Mouse (Mus musculus) right cerebral cortex, postnatal 10 days (tissue): ENCODE measurements around the gene Hist1h2bk.
A peak's percentile ranks its signal among the peaks of the same experiment; 100 is the strongest.
"Not testable (repeated sequence)": the region's sequence is repeated elsewhere in the genome, so short reads cannot be mapped to it uniquely, and the experiment has no call there.

Experiments
- DNase-seq, 2 experiments: peaks; one replicate each; pipeline ENCODE4 v3.0.0; 2021; ENCODE audit warnings: low spot score in 2 of 2

Hist1h2bk gene

DNA sequence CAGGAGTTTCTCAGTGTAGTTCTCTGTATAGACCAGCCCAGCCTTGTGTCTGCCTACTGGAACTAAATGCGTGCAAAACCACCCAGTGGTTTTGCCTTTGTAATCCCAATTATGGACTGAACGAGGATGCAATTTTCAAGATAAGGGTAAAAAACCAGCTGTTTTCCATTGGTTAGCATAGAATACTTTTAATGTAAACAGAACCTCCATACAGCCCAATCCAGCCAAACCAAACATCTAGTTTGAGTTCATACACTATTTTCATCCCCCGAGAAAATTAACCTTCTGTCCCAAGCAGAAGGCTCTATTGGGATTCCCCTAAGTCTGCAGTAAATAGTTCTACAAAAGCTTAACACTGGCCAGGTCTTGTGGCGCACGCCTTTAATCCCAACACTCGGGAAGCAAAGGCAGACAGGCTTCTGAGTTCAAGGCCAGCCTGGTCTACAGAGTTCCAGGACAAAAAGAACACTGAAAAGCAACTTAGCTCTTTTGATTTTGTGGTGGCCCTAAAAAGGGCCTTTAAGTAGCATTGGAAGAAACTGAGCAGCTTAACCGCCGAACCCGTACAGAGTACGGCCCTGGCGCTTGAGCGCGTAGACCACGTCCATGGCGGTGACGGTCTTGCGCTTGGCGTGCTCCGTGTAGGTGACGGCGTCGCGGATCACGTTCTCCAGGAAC, 4.9 kb downstream of the Hist1h2bk start:
- DNase-seq, result no peak

- peak; percentile 97 to 98 for DNase-seq
Measured at GRCm38 (mm10) chr13:22041142-22041536, 5.5 kb downstream of the Hist1h2bk start, which contains the start of gene Hist1h4i. Gene Hist1h4i, minus strand, starts transcription at chr13:22041362.

- no peak for DNase-seq
Measured at GRCm38 (mm10) chr13:22041651-22042567, 6.2 kb downstream of the Hist1h2bk start.

DNA sequence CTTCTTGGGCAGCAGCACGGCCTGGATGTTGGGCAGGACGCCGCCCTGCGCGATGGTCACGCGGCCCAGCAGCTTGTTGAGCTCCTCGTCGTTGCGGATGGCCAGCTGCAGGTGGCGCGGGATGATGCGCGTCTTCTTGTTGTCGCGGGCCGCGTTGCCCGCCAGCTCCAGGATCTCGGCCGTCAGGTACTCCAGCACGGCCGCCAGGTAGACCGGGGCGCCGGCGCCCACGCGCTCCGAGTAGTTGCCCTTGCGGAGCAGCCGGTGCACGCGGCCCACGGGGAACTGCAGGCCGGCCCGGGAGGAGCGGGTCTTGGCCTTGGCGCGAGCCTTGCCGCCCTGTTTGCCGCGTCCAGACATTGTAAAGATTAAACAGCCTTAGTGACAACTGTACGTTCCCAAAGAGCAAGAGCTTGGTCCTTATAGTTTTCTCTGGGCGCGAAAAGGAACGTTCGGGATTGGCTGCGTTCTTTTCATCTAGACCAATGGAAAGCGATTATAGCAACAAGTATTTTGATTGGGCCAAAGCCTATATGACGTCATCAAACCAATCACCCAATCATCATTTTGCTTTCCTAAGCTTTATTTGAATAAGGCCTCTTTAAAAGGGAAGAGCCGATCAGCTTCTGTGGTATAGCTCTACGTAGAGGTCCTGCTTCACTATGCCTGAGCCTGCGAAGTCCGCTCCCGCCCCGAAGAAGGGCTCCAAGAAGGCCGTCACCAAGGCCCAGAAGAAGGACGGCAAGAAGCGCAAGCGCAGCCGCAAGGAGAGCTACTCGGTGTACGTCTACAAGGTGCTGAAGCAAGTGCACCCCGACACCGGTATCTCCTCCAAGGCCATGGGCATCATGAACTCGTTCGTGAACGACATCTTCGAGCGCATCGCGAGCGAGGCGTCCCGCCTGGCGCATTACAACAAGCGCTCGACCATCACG, 7.2 kb downstream of the Hist1h2bk start, which contains the start of the genes Hist1h2ag and Hist1h2bj:
Gene Hist1h2ag (minus strand): TSS at position 377 of the 935 bp plus-strand sequence.
Gene Hist1h2bj (plus strand): TSS at position 647 of the 935 bp plus-strand sequence.
- DNase-seq, result peak; percentile 93 to 96

DNA sequence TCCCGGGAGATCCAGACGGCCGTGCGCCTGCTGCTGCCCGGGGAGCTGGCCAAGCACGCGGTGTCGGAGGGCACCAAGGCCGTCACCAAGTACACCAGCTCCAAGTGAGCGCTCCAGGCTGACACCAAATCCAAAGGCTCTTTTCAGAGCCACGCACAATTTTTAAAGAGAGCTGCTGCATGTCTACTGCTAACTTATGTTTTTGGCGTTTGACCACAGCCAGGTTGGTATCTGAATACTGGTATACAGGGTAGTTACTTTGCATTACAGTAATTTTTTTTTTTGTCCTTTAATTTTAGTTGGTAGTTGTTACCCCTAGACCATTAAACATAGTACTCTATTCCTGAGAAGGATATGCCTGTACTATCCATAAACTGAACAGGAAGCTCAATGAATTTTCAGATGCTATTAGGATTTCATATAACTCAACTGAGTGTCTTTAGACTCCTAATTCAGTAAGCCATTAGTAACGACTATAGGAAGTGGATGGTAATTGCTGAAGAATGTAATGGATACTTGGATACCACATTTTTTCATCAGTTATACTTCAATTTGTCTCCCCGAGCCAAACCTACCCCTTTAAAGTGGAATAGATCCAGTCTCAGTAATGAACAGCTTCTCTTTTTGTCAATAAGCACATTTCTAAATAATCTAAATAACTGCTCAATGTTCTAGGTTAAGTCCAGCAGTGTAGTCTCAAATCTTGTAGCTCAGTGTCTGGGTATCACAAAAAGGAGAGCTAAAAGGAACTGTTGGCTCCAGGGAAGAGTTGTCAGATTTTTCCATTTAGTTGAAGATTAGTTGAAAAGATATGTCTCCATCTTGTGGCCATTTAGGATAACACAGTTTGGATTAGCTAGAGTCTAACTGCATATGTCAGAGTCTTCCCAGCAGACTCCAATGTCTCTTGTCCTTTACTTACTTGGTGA, 8.1 kb downstream of the Hist1h2bk start:
- DNase-seq, result no peak

GRCm38 (mm10) chr13:22044432-22045155, 8.9 kb downstream of the Hist1h2bk start:
- DNase-seq, result no peak

DNA sequence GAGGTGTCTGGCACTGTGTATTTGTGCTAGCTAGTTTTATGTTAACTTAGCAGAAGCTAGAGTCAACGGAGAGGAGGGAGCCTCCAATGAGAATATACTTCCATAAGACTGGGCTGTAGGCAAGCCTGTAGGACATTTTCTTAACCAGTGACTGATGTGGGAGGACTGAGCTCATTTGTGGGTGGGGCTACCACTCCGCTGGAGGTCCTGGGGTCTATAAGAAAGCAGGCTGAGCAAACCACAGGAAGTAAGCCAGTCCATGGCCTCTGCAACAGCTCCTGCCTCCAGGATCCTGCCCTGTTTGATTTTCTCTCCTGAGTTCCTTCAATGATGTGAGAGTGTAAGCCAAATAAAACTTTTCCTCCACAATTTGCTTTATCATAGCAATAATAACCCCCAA, 9.6 kb downstream of the Hist1h2bk start:
- DNase-seq, result no peak

GRCm38 (mm10) chr13:22049041-22049440, 13.4 kb downstream of the Hist1h2bk start:
- no peak for DNase-seq

GRCm38 (mm10) chr13:22049737-22050440, 14.2 kb downstream of the Hist1h2bk start:
- DNase-seq, result peak; percentile 60 to 64

DNA sequence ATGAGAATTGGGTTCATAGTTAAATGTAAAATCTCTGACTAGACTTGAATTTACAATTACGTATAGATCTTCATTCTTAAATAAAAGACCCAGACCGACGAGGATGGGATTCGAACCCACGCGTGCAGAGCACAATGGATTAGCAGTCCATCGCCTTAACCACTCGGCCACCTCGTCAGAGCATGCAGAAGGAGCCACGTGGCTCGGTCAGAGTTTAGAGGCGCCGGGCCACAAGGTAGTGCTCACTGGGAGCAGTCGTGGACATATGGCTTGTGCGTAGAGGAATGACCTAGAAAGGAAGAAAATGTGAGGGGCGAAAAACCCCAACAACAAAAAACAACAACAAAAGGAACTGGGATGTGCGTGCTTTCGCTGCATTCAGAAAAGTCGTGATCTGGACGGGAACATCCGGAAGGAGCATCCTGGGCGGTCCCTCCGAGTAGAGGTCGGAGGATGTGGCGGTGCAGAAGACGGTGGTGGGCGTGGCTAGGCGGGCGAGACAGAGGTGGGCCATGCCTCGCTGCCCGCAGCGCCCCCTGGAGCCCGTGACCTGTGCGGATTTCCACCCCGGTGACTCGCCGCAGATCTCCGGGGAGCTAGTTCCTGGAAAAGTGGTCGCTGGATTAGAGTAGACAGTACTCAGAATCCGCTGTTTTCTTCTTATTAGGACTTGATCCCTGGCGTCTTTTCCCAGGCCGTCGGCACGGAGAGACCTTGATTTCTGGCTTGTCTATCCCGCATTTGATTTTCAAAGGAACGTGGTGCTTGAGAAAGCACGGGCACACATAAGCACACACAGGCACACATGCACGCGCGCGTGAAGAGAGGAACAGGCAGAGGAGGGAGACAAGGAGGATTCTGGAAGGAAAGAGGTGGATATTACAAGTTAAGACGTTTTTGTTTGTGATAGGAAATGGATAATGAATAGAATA, 15.2 kb downstream of the Hist1h2bk start:
- peak; percentile 91 to 92 for DNase-seq

- DNase-seq, result no peak
Measured at GRCm38 (mm10) chr13:22051523-22051859, 15.8 kb downstream of the Hist1h2bk start.

DNA sequence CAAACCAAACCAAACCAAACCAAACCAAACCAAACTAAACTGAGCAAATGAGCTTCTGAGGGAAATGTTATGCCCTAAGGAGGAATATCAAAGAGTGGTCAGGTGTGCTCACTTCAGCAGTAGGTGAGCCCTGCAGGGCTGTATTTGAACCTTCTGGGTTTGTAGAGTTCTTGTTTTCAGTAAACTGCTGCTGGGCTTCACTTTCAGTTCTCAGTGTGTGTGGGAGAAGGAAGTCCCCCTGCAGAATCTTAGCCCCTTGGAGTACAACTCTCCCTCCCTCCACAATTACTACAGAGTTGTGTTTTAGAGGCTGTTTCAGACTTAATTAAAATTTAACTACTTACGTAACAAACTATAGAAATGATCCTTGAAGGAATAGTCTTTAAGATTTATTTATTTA, 18.1 kb downstream of the Hist1h2bk start:
- no peak for DNase-seq

GRCm38 (mm10) chr13:22061422-22061821, 25.8 kb downstream of the Hist1h2bk start:
- DNase-seq, result no peak

DNA sequence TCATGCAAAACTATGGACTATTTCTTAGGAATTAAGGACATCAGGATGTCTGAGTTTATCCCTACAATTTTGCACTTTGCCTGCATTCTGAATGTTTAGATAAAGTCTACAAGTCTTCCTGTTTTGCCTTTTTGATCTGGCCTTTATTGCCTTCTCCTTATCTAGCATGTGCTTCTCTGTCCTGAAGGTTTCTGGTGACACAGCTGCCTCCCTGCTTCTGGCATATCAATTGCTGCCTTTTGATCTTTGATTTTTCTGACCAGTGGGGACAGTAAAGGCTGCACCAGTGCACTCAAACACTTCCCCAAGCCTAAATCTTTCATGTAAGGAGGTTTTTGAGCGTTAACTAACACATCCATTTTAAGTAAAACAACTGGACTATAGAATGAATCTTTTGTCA, 27.8 kb downstream of the Hist1h2bk start:
- DNase-seq, result no peak

- not testable (repeated sequence) for DNase-seq
Measured at GRCm38 (mm10) chr13:22084140-22084539, 48.5 kb downstream of the Hist1h2bk start, which contains the start of gene Vmn1r188. Gene Vmn1r188, plus strand, starts transcription at chr13:22084440.
